Mouse (Mus musculus): Measurements from ENCODE around the gene Rxra. TPM values are rescaled to one million over a fixed set of nuclear protein-coding genes. Genes with fewer than 3 reads are reported as not detected.

The Rxra gene
- total and polyA plus RNA-seq, 2 experiments from 2014 or later: 3.9 to 32.5 TPM

DNA sequence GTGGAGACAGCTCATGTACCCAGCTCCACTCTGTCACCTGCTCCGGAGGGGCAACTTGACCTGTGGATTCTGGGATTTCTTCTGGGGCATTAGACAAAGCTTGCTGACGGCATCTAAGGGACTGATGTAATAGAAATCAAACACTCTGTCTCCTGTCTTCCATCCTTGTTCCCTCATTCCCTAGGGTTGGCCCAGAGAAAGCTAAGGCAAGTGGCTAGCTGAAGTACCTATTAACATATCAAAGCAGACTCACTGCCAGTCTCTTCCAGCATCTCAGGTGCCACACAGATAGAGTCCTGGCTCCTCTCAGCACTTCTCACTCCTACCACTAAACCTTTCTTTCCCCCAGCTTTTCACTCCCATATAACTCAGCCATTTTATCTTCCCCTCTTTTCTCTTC is 124.8 kb downstream of the Rxra start:
- TF ChIP-seq CTCF (IDR thresholded peaks at IDR 0.05; ENCODE audit: low read depth): no peak
- H3K4me2 ChIP-seq (ENCODE audit: low read depth, low read length): no peak overlapping the region
- no peaks in the 10 kb centered on the region for H3K9me3 ChIP-seq (ENCODE audit: low read length)
- H3K27ac ChIP-seq: no peak overlapping the region
- H3K4me1 ChIP-seq (ENCODE audit: insufficient read depth, low read length): no peaks in the 10 kb centered on the region
- WGBS: 76% methylated on average over 2 of the region's 2 CpGs
- H3K4me3 ChIP-seq (ENCODE audit: low read length): no peak overlapping the region
- ATAC-seq (no peak), DNase-seq (ENCODE audit: low spot score) (no peak)
- H3K27me3 ChIP-seq (ENCODE audit: insufficient read depth, low read length): no peaks in the 10 kb centered on the region
- no peak overlapping the region for H3K9ac ChIP-seq (replicated peaks; ENCODE audit: low read length)
- H3K36me3 ChIP-seq (ENCODE audit: insufficient read depth, low read length): no peaks in the 10 kb centered on the region

GRCm38 (mm10) chr2:27802493-27802892 is 126.3 kb downstream of the Rxra start:
- H3K9ac ChIP-seq (replicated peaks; ENCODE audit: low read length): no peak overlapping the region

GRCm38 (mm10) chr2:27806691-27807090 is 130.5 kb downstream of the Rxra start:
- WGBS: 93% methylated on average over 7 of the region's 7 CpGs
- no peak overlapping the region for H3K27ac ChIP-seq
- ATAC-seq: no peak
- TF ChIP-seq CTCF (IDR thresholded peaks at IDR 0.05; ENCODE audit: low read depth): no peak
- no peak overlapping the region for H3K9ac ChIP-seq (replicated peaks; ENCODE audit: low read length)
- no peaks in the 10 kb centered on the region for H3K27me3 ChIP-seq (ENCODE audit: insufficient read depth, low read length)
- no peak for DNase-seq (ENCODE audit: low spot score)
- H3K4me1 ChIP-seq (ENCODE audit: insufficient read depth, low read length): no peaks in the 10 kb centered on the region
- H3K9me3 ChIP-seq (ENCODE audit: low read length): no peaks in the 10 kb centered on the region
- H3K4me3 ChIP-seq (ENCODE audit: low read length): no peak overlapping the region
- no peak overlapping the region for H3K4me2 ChIP-seq (ENCODE audit: low read depth, low read length)
- H3K36me3 ChIP-seq (ENCODE audit: insufficient read depth, low read length): no peaks in the 10 kb centered on the region

More at GRCm38 (mm10) chr2:27802493-27802892, 126.3 kb downstream of the Rxra start:
- no peaks in the 10 kb centered on the region for H3K27me3 ChIP-seq (ENCODE audit: insufficient read depth, low read length)
- no peaks in the 10 kb centered on the region for H3K4me1 ChIP-seq (ENCODE audit: insufficient read depth, low read length)
- no peak overlapping the region for H3K27ac ChIP-seq
- no peaks in the 10 kb centered on the region for H3K9me3 ChIP-seq (ENCODE audit: low read length)
- no peak overlapping the region for H3K4me2 ChIP-seq (ENCODE audit: low read depth, low read length)
- H3K36me3 ChIP-seq (ENCODE audit: insufficient read depth, low read length): no peaks in the 10 kb centered on the region
- no peak overlapping the region for H3K4me3 ChIP-seq (ENCODE audit: low read length)
- WGBS: 39% methylated on average over 9 of the region's 9 CpGs
- no peak for DNase-seq (ENCODE audit: low spot score)
- no peak for TF ChIP-seq CTCF (IDR thresholded peaks at IDR 0.05; ENCODE audit: low read depth)
- ATAC-seq: no peak

DNA sequence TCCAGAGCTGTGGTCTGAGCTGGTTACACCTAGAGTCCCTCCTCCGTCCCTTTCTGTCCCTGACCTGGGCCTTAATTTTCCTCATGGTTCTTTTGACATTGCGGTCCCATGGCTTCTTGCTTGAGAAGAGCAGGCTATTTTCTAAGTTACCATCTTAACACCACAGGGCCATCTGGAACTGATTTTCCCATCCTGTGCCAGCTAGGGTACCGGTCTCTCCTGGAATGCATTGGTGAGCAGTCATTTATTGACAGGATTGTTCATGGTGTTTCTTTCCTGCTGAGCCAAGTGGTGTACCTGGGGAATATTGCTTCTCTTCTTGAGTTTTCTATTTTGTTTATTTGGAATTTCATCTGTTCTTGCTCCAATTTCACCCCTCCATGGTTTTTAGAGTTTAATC is 131.4 kb downstream of the Rxra start:
- ATAC-seq: no peak
- 81% methylated on average over 3 of the region's 3 CpGs for WGBS

GRCm38 (mm10) chr2:27809897-27810296 is 133.7 kb downstream of the Rxra start:
- H3K9ac ChIP-seq (replicated peaks; ENCODE audit: low read length): no peak overlapping the region
- H3K4me1 ChIP-seq (ENCODE audit: insufficient read depth, low read length): no peaks in the 10 kb centered on the region
- no peak for ATAC-seq
- TF ChIP-seq CTCF (IDR thresholded peaks at IDR 0.05; ENCODE audit: low read depth): no peak
- H3K27me3 ChIP-seq (ENCODE audit: insufficient read depth, low read length): no peaks in the 10 kb centered on the region
- no peaks in the 10 kb centered on the region for H3K9me3 ChIP-seq (ENCODE audit: low read length)
- DNase-seq (ENCODE audit: low spot score): no peak
- no peak overlapping the region for H3K27ac ChIP-seq
- H3K36me3 ChIP-seq (ENCODE audit: insufficient read depth, low read length): no peaks in the 10 kb centered on the region
- 89% methylated on average over 4 of the region's 4 CpGs for WGBS
- H3K4me2 ChIP-seq (ENCODE audit: low read depth, low read length): no peak overlapping the region
- H3K4me3 ChIP-seq (ENCODE audit: low read length): no peak overlapping the region

More for the DNA sequence above, 131.4 kb downstream of the Rxra start:
- DNase-seq (ENCODE audit: low spot score): no peak
- no peak overlapping the region for H3K4me3 ChIP-seq (ENCODE audit: low read length)
- H3K36me3 ChIP-seq (ENCODE audit: insufficient read depth, low read length): no peaks in the 10 kb centered on the region
- H3K27ac ChIP-seq: no peak overlapping the region
- no peaks in the 10 kb centered on the region for H3K27me3 ChIP-seq (ENCODE audit: insufficient read depth, low read length)
- no peak for TF ChIP-seq CTCF (IDR thresholded peaks at IDR 0.05; ENCODE audit: low read depth)
- no peak overlapping the region for H3K4me2 ChIP-seq (ENCODE audit: low read depth, low read length)
- H3K9ac ChIP-seq (replicated peaks; ENCODE audit: low read length): no peak overlapping the region
- H3K9me3 ChIP-seq (ENCODE audit: low read length): no peaks in the 10 kb centered on the region
- no peaks in the 10 kb centered on the region for H3K4me1 ChIP-seq (ENCODE audit: insufficient read depth, low read length)

Other genes with a start within 250 kb of the Rxra start
- 38.4 and 44.9 TPM in 2 replicates for gene Vav2, start 249.4 kb upstream of the Rxra start, total RNA-seq (2014; rRNA removed)
- gene Vav2, start 249.4 kb upstream of the Rxra start, polyA plus RNA-seq (2015; fragmentation: Nextera tagmentation; extraction: Ambion mirVana): 8.2 TPM in 2 replicates
- 29.9 and 30.9 TPM in 2 replicates for gene Brd3os, start 234.1 kb upstream of the Rxra start, total RNA-seq (2014; rRNA removed)
- gene Brd3os, start 234.1 kb upstream of the Rxra start, polyA plus RNA-seq (2015; fragmentation: Nextera tagmentation; extraction: Ambion mirVana): 34.1 and 39.7 TPM in 2 replicates
- gene Brd3, start 168.8 kb upstream of the Rxra start, total RNA-seq (2014; rRNA removed): 33.7 TPM in 2 replicates
- gene Brd3, start 168.8 kb upstream of the Rxra start, polyA plus RNA-seq (2015; fragmentation: Nextera tagmentation; extraction: Ambion mirVana): 84.0 and 95.5 TPM in 2 replicates
- 46.1 and 51.9 TPM in 2 replicates for gene Wdr5, start 161.3 kb upstream of the Rxra start, total RNA-seq (2014; rRNA removed)
- gene Wdr5, start 161.3 kb upstream of the Rxra start, polyA plus RNA-seq (2015; fragmentation: Nextera tagmentation; extraction: Ambion mirVana): 34.5 and 35.1 TPM in 2 replicates
- gene Col5a1, start 210.0 kb downstream of the Rxra start, total RNA-seq (2014; rRNA removed): 23.6 and 25.9 TPM in 2 replicates
- 7.1 and 8.0 TPM in 2 replicates for gene Col5a1, start 210.0 kb downstream of the Rxra start, polyA plus RNA-seq (2015; fragmentation: Nextera tagmentation; extraction: Ambion mirVana)

All from hindbrain, postnatal 0 days (tissue).